9 mouse cellular contexts compared by ENCODE assay signal in the genomic region with DNA sequence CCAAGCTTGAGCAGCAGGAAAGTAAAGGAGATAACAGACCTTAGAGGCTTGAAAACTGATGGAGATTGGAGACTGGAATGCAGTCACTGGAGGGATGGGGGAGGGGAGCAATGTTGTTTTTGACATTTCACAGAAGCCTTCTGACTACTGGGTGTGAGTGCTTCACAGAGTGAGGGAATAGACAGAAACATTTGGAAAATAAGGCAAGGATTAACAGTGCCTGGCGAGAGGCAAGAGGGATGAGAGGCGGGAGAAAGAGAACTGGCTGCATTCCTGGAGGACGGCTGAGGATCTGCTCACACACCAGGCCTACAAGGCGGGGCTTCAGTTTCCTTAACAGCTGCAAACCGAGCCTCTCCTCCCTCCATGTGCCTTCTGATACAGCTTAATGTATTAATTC. TPM values are rescaled to one million over a fixed set of nuclear protein-coding genes. Genes with fewer than 3 reads are reported as not detected.
DNase-seq lines count a peak whose midpoint lies in the region; ATAC-seq lines count a peak whose summit lies in the region.
"Had no signal": no experiment of that assay in that cellular context is flagged by ENCODE, and none has a peak within 500 bp of the region (broad histone marks: within the 10 kb centered on the region; RNA-seq: fewer than 3 reads in every experiment).

No protein-coding gene starts in this region.

- H3K9ac ChIP-seq in hindbrain, embryonic 16.5 days (ENCODE audit: low read depth, low read length): no peak overlapping the region
- no peak overlapping the region for H3K9ac ChIP-seq in hindbrain, embryonic 13.5 days
- no peak overlapping the region for H3K9ac ChIP-seq in heart, embryonic 12.5 days
- H3K9ac ChIP-seq: embryonic facial prominence, embryonic 13.5 days had no signal

- no peaks in the 10 kb centered on the region for H3K36me3 ChIP-seq in hindbrain, embryonic 16.5 days (ENCODE audit: control insufficient read depth, insufficient read depth, low read length)
- H3K36me3 ChIP-seq in hindbrain, embryonic 13.5 days: no peaks in the 10 kb centered on the region
- H3K36me3 ChIP-seq in heart, embryonic 12.5 days: no peaks in the 10 kb centered on the region
- H3K36me3 ChIP-seq: embryonic facial prominence, embryonic 13.5 days had no signal

- peaks cover 4% of the 10 kb centered on the region for H3K4me1 ChIP-seq in hindbrain, embryonic 16.5 days (ENCODE audit: control insufficient read depth, insufficient read depth, low read depth, low read length)
- peaks cover 14% of the 10 kb centered on the region; the same call in 1 of the 2 replicates for H3K4me1 ChIP-seq in hindbrain, embryonic 13.5 days (replicated peaks)
- peaks cover 21% of the 10 kb centered on the region for H3K4me1 ChIP-seq in heart, embryonic 12.5 days (replicated peaks)

- H3K4me3 ChIP-seq in hindbrain, embryonic 16.5 days (ENCODE audit: low read length): no peak overlapping the region
- no peak overlapping the region for H3K4me3 ChIP-seq in hindbrain, embryonic 13.5 days
- no peak overlapping the region for H3K4me3 ChIP-seq in heart, embryonic 12.5 days
- H3K4me3 ChIP-seq: embryonic facial prominence, embryonic 13.5 days had no signal

- H3K27ac ChIP-seq in hindbrain, embryonic 16.5 days (ENCODE audit: low read depth, low read length): no peak overlapping the region
- no peak overlapping the region for H3K27ac ChIP-seq in hindbrain, embryonic 13.5 days
- H3K27ac ChIP-seq in heart, embryonic 12.5 days (ENCODE audit: poor library complexity, severe bottlenecking): peak overlapping the region; percentile 31; the same call in 1 of the 2 replicates
- H3K27ac ChIP-seq: embryonic facial prominence, embryonic 13.5 days had no signal

- no peak overlapping the region for H3K4me2 ChIP-seq in hindbrain, embryonic 16.5 days (ENCODE audit: low read length)
- no peak overlapping the region for H3K4me2 ChIP-seq in hindbrain, embryonic 13.5 days
- peak overlapping the region; percentile 40 for H3K4me2 ChIP-seq in heart, embryonic 12.5 days
- H3K4me2 ChIP-seq: embryonic facial prominence, embryonic 13.5 days had no signal

- WGBS in hindbrain, embryonic 16.5 days: 24% methylated on average over 5 of the region's 5 CpGs
- 22% methylated on average over 5 of the region's 5 CpGs for WGBS in hindbrain, embryonic 13.5 days
- WGBS in heart, embryonic 12.5 days: 5% methylated on average over 5 of the region's 5 CpGs

- no peaks in the 10 kb centered on the region for H3K9me3 ChIP-seq in hindbrain, embryonic 16.5 days (ENCODE audit: control insufficient read depth, low read length)
- H3K9me3 ChIP-seq in hindbrain, embryonic 13.5 days: no peaks in the 10 kb centered on the region
- H3K9me3 ChIP-seq in heart, embryonic 12.5 days (replicated peaks): no peaks in the 10 kb centered on the region
- H3K9me3 ChIP-seq: embryonic facial prominence, embryonic 13.5 days had no signal

- peak; percentile 63; the same call in 1 of the 2 replicates for ATAC-seq in hindbrain, embryonic 16.5 days
- no peak for ATAC-seq in hindbrain, embryonic 13.5 days (ENCODE audit: low FRiP score)
- peak; percentile 64 for ATAC-seq in heart, embryonic 12.5 days (ENCODE audit: insufficient number of reproducible peaks, low FRiP score)
- no peak for ATAC-seq in activated CD4-positive, CD25-positive, alpha-beta regulatory T cell, adult 4 months

- peak; percentile 64 for DNase-seq in embryo, embryonic 10 days (ENCODE audit: low spot score)
- DNase-seq in lung, postnatal 10 days: peak; percentile 50
- DNase-seq in thymus, postnatal 10 days (ENCODE audit: low spot score in 2 of 2): no peak
- no peak for DNase-seq in thymus, adult 18-20 months

- no peaks in the 10 kb centered on the region for H3K27me3 ChIP-seq in hindbrain, embryonic 16.5 days (replicated peaks; ENCODE audit: control insufficient read depth, insufficient read depth, low read length)
- no peaks in the 10 kb centered on the region for H3K27me3 ChIP-seq in hindbrain, embryonic 13.5 days
- H3K27me3 ChIP-seq in heart, embryonic 12.5 days (replicated peaks): no peaks in the 10 kb centered on the region

RNA-seq across cellular contexts. Expression of gene Hrasls, which starts 11.0 kb away (rescaled TPM):
- 7.6 and 7.9 TPM in 2 replicates for polyA plus RNA-seq in hindbrain, embryonic 16.5 days (2015; fragmentation: Nextera tagmentation; extraction: Ambion mirVana)
- 2.7 TPM in 2 replicates for polyA plus RNA-seq in hindbrain, embryonic 13.5 days (2015; fragmentation: Nextera tagmentation; extraction: Ambion mirVana)
- 3.7 and 4.4 TPM in 2 replicates for polyA plus RNA-seq in heart, embryonic 12.5 days (2016; fragmentation: Nextera tagmentation; extraction: Ambion mirVana)
- polyA plus RNA-seq in activated CD4-positive, CD25-positive, alpha-beta regulatory T cell, adult 4 months (2017; shearing (Covaris generic)): not detected

Comparison
In these comparisons a context has a peak if more than half of its experiments do, and no peak if none do; other contexts are left out.
1. ATAC-seq: peak in hindbrain, embryonic 16.5 days (single experiment) and heart, embryonic 12.5 days (single experiment); none in hindbrain, embryonic 13.5 days (single experiment) and activated CD4-positive, CD25-positive, alpha-beta regulatory T cell, adult 4 months (single experiment).
2. DNase-seq: peak in embryo, embryonic 10 days (single experiment) and lung, postnatal 10 days (single experiment); none in thymus, postnatal 10 days (0 of 2) and thymus, adult 18-20 months (0 of 2).